ENCODE assay signal across 9 mouse cellular contexts in genomic region chr11:106742388-106742841, GRCm38 (mm10). TPM values are rescaled to one million over a fixed set of nuclear protein-coding genes. Genes with fewer than 3 reads are reported as not detected.
DNase-seq lines count a peak whose midpoint lies in the region; ATAC-seq and TF ChIP-seq lines count a peak whose summit lies in the region.
"Had no signal": no experiment of that assay in that cellular context is flagged by ENCODE, and none has a peak within 500 bp of the region (broad histone marks: within the 10 kb centered on the region; RNA-seq: fewer than 3 reads in every experiment).

No protein-coding gene starts in this region.

- peak; percentile 62 for DNase-seq in embryonic facial prominence, embryonic 11.5 days (ENCODE audit: low spot score)
- DNase-seq in embryonic facial prominence, embryonic 10.5 days (ENCODE audit: low spot score): no peak
- DNase-seq in lung, postnatal 0 days (ENCODE audit: low spot score): peak; percentile 81
- DNase-seq in lung, postnatal 10 days: no peak
- peak; percentile 73 for DNase-seq in brain, embryonic 14.5 days (ENCODE audit: low read depth)
- DNase-seq in retina, postnatal 1 day: peak; percentile 75
- DNase-seq in lung, postnatal 36 days: no peak
- DNase-seq in layer of hippocampus, adult 9-10 months (ENCODE audit: low spot score): no peak

- TF ChIP-seq POLR2A in brain, embryonic 14.5 days (IDR thresholded peaks at IDR 0.05; ENCODE audit: borderline replicate concordance, extremely low read depth, insufficient read depth, insufficient read length, poor library complexity, severe bottlenecking): no peak

- no peak overlapping the region for H3K9ac ChIP-seq in embryonic facial prominence, embryonic 11.5 days (replicated peaks; ENCODE audit: low read length)
- no peak overlapping the region for H3K9ac ChIP-seq in lung, postnatal 0 days (replicated peaks; ENCODE audit: low read depth)
- H3K9ac ChIP-seq: forebrain, embryonic 12.5 days had no signal

- no peaks in the 10 kb centered on the region for H3K27me3 ChIP-seq in embryonic facial prominence, embryonic 11.5 days (ENCODE audit: control insufficient read depth, insufficient read depth, low read length)
- no peaks in the 10 kb centered on the region for H3K27me3 ChIP-seq in embryonic facial prominence, embryonic 10.5 days (replicated peaks; ENCODE audit: low read depth, poor library complexity, severe bottlenecking)
- no peaks in the 10 kb centered on the region for H3K27me3 ChIP-seq in lung, postnatal 0 days (replicated peaks; ENCODE audit: insufficient read depth, low read length)

- no peak overlapping the region for H3K27ac ChIP-seq in embryonic facial prominence, embryonic 11.5 days (replicated peaks; ENCODE audit: low read depth, low read length)
- no peak overlapping the region for H3K27ac ChIP-seq in embryonic facial prominence, embryonic 10.5 days (replicated peaks)
- H3K27ac ChIP-seq in lung, postnatal 0 days (ENCODE audit: low read length): no peak overlapping the region

- no peak overlapping the region for H3K4me2 ChIP-seq in embryonic facial prominence, embryonic 11.5 days (ENCODE audit: low read depth, low read length)
- H3K4me2 ChIP-seq in lung, postnatal 0 days (replicated peaks; ENCODE audit: low read depth, low read length): no peak overlapping the region
- H3K4me2 ChIP-seq: forebrain, embryonic 12.5 days had no signal

- no peaks in the 10 kb centered on the region for H3K9me3 ChIP-seq in embryonic facial prominence, embryonic 11.5 days (replicated peaks; ENCODE audit: control insufficient read depth, low read length)
- H3K9me3 ChIP-seq in embryonic facial prominence, embryonic 10.5 days: peaks cover 4% of the 10 kb centered on the region; the same call in 1 of the 2 replicates
- no peaks in the 10 kb centered on the region for H3K9me3 ChIP-seq in lung, postnatal 0 days (ENCODE audit: low read length)

- H3K4me1 ChIP-seq in embryonic facial prominence, embryonic 11.5 days (ENCODE audit: control insufficient read depth, insufficient read depth, low read length): no peaks in the 10 kb centered on the region
- H3K4me1 ChIP-seq in embryonic facial prominence, embryonic 10.5 days: peaks cover 14% of the 10 kb centered on the region
- H3K4me1 ChIP-seq in lung, postnatal 0 days (ENCODE audit: insufficient read depth, low read depth, low read length): no peaks in the 10 kb centered on the region

- 53% methylated on average over 6 of the region's 6 CpGs for WGBS in embryonic facial prominence, embryonic 11.5 days
- 56% methylated on average over 6 of the region's 6 CpGs for WGBS in embryonic facial prominence, embryonic 10.5 days
- WGBS in lung, postnatal 0 days: 22% methylated on average over 6 of the region's 6 CpGs

- no peak overlapping the region for H3K4me3 ChIP-seq in embryonic facial prominence, embryonic 11.5 days (ENCODE audit: low read depth, low read length)
- no peak overlapping the region for H3K4me3 ChIP-seq in embryonic facial prominence, embryonic 10.5 days
- H3K4me3 ChIP-seq in lung, postnatal 0 days (ENCODE audit: low read depth, low read length): no peak overlapping the region
- H3K4me3 ChIP-seq: forebrain, embryonic 12.5 days had no signal

- 0 out of 2 replicates have a peak, but pooled peaks have one; percentile 9 for TF ChIP-seq EP300 in lung, postnatal 0 days (IDR thresholded peaks at IDR 0.05)

- peak; percentile 71 for TF ChIP-seq CTCF in lung, postnatal 0 days (IDR thresholded peaks at IDR 0.05)
- no peak for TF ChIP-seq CTCF in brain, embryonic 14.5 days (IDR thresholded peaks at IDR 0.05; ENCODE audit: borderline replicate concordance, extremely low read depth, insufficient read depth, insufficient read length)

- H3K36me3 ChIP-seq in embryonic facial prominence, embryonic 11.5 days (replicated peaks; ENCODE audit: control insufficient read depth, insufficient read depth, low read depth, low read length): no peaks in the 10 kb centered on the region
- H3K36me3 ChIP-seq in embryonic facial prominence, embryonic 10.5 days (replicated peaks): no peaks in the 10 kb centered on the region
- H3K36me3 ChIP-seq in lung, postnatal 0 days (ENCODE audit: insufficient read depth, low read length): no peaks in the 10 kb centered on the region
- H3K36me3 ChIP-seq: forebrain, embryonic 12.5 days had no signal

- ATAC-seq in embryonic facial prominence, embryonic 11.5 days (replicated peaks; ENCODE audit: insufficient number of reproducible peaks, low FRiP score, low TSS enrichment, low read depth): no peak
- ATAC-seq in lung, postnatal 0 days: peak; percentile 38

RNA-seq across cellular contexts. Expression of gene Pecam1, which starts 8.0 kb away (rescaled TPM):
- 26.7 and 29.7 TPM in 2 replicates for polyA plus RNA-seq in embryonic facial prominence, embryonic 11.5 days (2014; fragmentation: Nextera tagmentation; extraction: Ambion mirVana)
- polyA plus RNA-seq in embryonic facial prominence, embryonic 10.5 days (2016; fragmentation: Nextera tagmentation; extraction: Ambion mirVana): 17.3 and 20.8 TPM in 2 replicates
- 163 and 172 TPM in 2 replicates for polyA plus RNA-seq in lung, postnatal 0 days (2015; fragmentation: Nextera tagmentation; extraction: Ambion mirVana)
- 15.7 and 24.8 TPM in 2 replicates for polyA plus RNA-seq in brain, embryonic 14.5 days (2012; rRNA removed)

RNA-seq across cellular contexts. Expression of gene Milr1, which starts 8.6 kb away (rescaled TPM):
- polyA plus RNA-seq in embryonic facial prominence, embryonic 11.5 days (2014; fragmentation: Nextera tagmentation; extraction: Ambion mirVana): 0.47 and 0.94 TPM in 2 replicates
- 0.59 and 1.1 TPM in 2 replicates for polyA plus RNA-seq in embryonic facial prominence, embryonic 10.5 days (2016; fragmentation: Nextera tagmentation; extraction: Ambion mirVana)
- 2.5 and 4.1 TPM in 2 replicates for polyA plus RNA-seq in lung, postnatal 0 days (2015; fragmentation: Nextera tagmentation; extraction: Ambion mirVana)
- 0.36 and 0.38 TPM in 2 replicates for polyA plus RNA-seq in brain, embryonic 14.5 days (2012; rRNA removed)

RNA-seq across cellular contexts. Expression of gene Polg2, which starts 36.9 kb away (rescaled TPM):
- 7.3 and 12.7 TPM in 2 replicates for polyA plus RNA-seq in embryonic facial prominence, embryonic 11.5 days (2014; fragmentation: Nextera tagmentation; extraction: Ambion mirVana)
- polyA plus RNA-seq in embryonic facial prominence, embryonic 10.5 days (2016; fragmentation: Nextera tagmentation; extraction: Ambion mirVana): 9.9 and 11.2 TPM in 2 replicates
- polyA plus RNA-seq in lung, postnatal 0 days (2015; fragmentation: Nextera tagmentation; extraction: Ambion mirVana): 9.0 and 9.1 TPM in 2 replicates
- 9.0 and 10.3 TPM in 2 replicates for polyA plus RNA-seq in brain, embryonic 14.5 days (2012; rRNA removed)

RNA-seq across cellular contexts. Expression of gene Ddx5, which starts 46.6 kb away (rescaled TPM):
- 498 and 533 TPM in 2 replicates for polyA plus RNA-seq in embryonic facial prominence, embryonic 11.5 days (2014; fragmentation: Nextera tagmentation; extraction: Ambion mirVana)
- polyA plus RNA-seq in embryonic facial prominence, embryonic 10.5 days (2016; fragmentation: Nextera tagmentation; extraction: Ambion mirVana): 312 and 326 TPM in 2 replicates
- polyA plus RNA-seq in lung, postnatal 0 days (2015; fragmentation: Nextera tagmentation; extraction: Ambion mirVana): 296 and 352 TPM in 2 replicates
- polyA plus RNA-seq in brain, embryonic 14.5 days (2012; rRNA removed): 597 and 653 TPM in 2 replicates

RNA-seq across cellular contexts. Expression of gene Cep95, which starts 46.6 kb away (rescaled TPM):
- 21.1 and 22.6 TPM in 2 replicates for polyA plus RNA-seq in embryonic facial prominence, embryonic 11.5 days (2014; fragmentation: Nextera tagmentation; extraction: Ambion mirVana)
- 17.6 and 19.7 TPM in 2 replicates for polyA plus RNA-seq in embryonic facial prominence, embryonic 10.5 days (2016; fragmentation: Nextera tagmentation; extraction: Ambion mirVana)
- 9.5 and 12.1 TPM in 2 replicates for polyA plus RNA-seq in lung, postnatal 0 days (2015; fragmentation: Nextera tagmentation; extraction: Ambion mirVana)
- 20.3 and 22.3 TPM in 2 replicates for polyA plus RNA-seq in brain, embryonic 14.5 days (2012; rRNA removed)

Comparison
In these comparisons a context has a peak if more than half of its experiments do, and no peak if none do; other contexts are left out.
1. DNase-seq: peak in embryonic facial prominence, embryonic 11.5 days (single experiment), lung, postnatal 0 days (single experiment), brain, embryonic 14.5 days (single experiment) and retina, postnatal 1 day (single experiment); none in embryonic facial prominence, embryonic 10.5 days (single experiment), lung, postnatal 10 days (single experiment), lung, postnatal 36 days (single experiment) and layer of hippocampus, adult 9-10 months (single experiment).